Mouse (Mus musculus): Measurements from ENCODE around the gene Olfr1338.
A peak's percentile ranks its signal among the peaks of the same experiment; 100 is the strongest.

Olfr1338 gene

GRCm38 (mm10) chr4:118758637-118759036, at the start of gene Olfr1338:
Gene Olfr1338 (minus strand): TSS chr4:118758737.
- no peak for DNase-seq (ENCODE audit: low spot score in 2 of 2)

GRCm38 (mm10) chr4:118792796-118793195, 34.3 kb upstream of the Olfr1338 start:
- DNase-seq (ENCODE audit: low spot score in 2 of 2) = peak in 1 of 2 experiments; percentile 10

GRCm38 (mm10) chr4:118782486-118782885, 23.9 kb upstream of the Olfr1338 start, which contains the start of gene Olfr1337:
Gene Olfr1337 (minus strand): TSS chr4:118782586.
- DNase-seq (ENCODE audit: low spot score in 2 of 2) = no peak

GRCm38 (mm10) chr4:118741881-118742280, 16.7 kb downstream of the Olfr1338 start:
- DNase-seq (ENCODE audit: low spot score in 2 of 2) = no peak

- DNase-seq (ENCODE audit: low spot score in 2 of 2) = no peak
These were observed 17.4 kb downstream of the Olfr1338 start for GRCm38 (mm10) chr4:118740988-118741698.

GRCm38 (mm10) chr4:118739574-118739973, 19.0 kb downstream of the Olfr1338 start:
- no peak for DNase-seq (ENCODE audit: low spot score in 2 of 2)

GRCm38 (mm10) chr4:118731875-118732274, 26.7 kb downstream of the Olfr1338 start, which contains the start of gene Olfr1339:
Gene Olfr1339 (plus strand): TSS chr4:118732175.
- DNase-seq (ENCODE audit: low spot score in 2 of 2) = no peak

- DNase-seq (ENCODE audit: low spot score in 2 of 2) = no peak
These were observed 36.6 kb downstream of the Olfr1338 start for GRCm38 (mm10) chr4:118721742-118722483.

- DNase-seq (ENCODE audit: low spot score in 2 of 2) = no peak
These were observed 38.7 kb downstream of the Olfr1338 start, which contains the start of gene Olfr1340 for GRCm38 (mm10) chr4:118719838-118720237. Gene Olfr1340 (plus strand): TSS chr4:118720138.

- DNase-seq (ENCODE audit: low spot score in 2 of 2) = no peak
These were observed 46.9 kb downstream of the Olfr1338 start for GRCm38 (mm10) chr4:118711656-118712055.

- DNase-seq (ENCODE audit: low spot score in 2 of 2) = no peak
These were observed 50.5 kb downstream of the Olfr1338 start for GRCm38 (mm10) chr4:118708086-118708485.

GRCm38 (mm10) chr4:118703223-118703622, 55.3 kb downstream of the Olfr1338 start, which contains the start of gene Olfr1341:
Gene Olfr1341 (plus strand): TSS chr4:118703523.
- no peak for DNase-seq (ENCODE audit: low spot score in 2 of 2)

Data from heart, adult 9 months (tissue).